Mouse (Mus musculus): ENCODE results near the gene Nrp2. TPM values are rescaled to one million over a fixed set of nuclear protein-coding genes. Genes with fewer than 3 reads are reported as not detected.

Gene Nrp2
- polyA plus RNA-seq, 1 experiment from 2014 or later = 6.2 TPM

GRCm38 (mm10) chr1:62787546-62787945 lies 84.5 kb downstream of the Nrp2 start:
- no peak overlapping the region for H3K9ac ChIP-seq (ENCODE audit: low read depth, low read length)
- no peaks in the 10 kb centered on the region for H3K9me3 ChIP-seq (ENCODE audit: control insufficient read depth, low read length)
- WGBS = 82% methylated on average over 10 of the region's 10 CpGs
- DNase-seq (ENCODE audit: low spot score) (no peak), ATAC-seq (replicated peaks; ENCODE audit: low FRiP score) (no peak)
- 0 out of 2 replicates have a peak, but pooled peaks cover 6% of the 10 kb centered on the region for H3K27me3 ChIP-seq (replicated peaks; ENCODE audit: control insufficient read depth, insufficient read depth, low read length)
- no peaks in the 10 kb centered on the region for H3K36me3 ChIP-seq (ENCODE audit: control insufficient read depth, insufficient read depth, low read length)
- H3K27ac ChIP-seq (ENCODE audit: low read depth, low read length) = no peak overlapping the region
- H3K4me3 ChIP-seq (ENCODE audit: low read depth, low read length) = no peak overlapping the region
- H3K4me1 ChIP-seq (replicated peaks; ENCODE audit: control insufficient read depth, insufficient read depth, low read length) = no peaks in the 10 kb centered on the region
- no peak overlapping the region for H3K4me2 ChIP-seq

DNA sequence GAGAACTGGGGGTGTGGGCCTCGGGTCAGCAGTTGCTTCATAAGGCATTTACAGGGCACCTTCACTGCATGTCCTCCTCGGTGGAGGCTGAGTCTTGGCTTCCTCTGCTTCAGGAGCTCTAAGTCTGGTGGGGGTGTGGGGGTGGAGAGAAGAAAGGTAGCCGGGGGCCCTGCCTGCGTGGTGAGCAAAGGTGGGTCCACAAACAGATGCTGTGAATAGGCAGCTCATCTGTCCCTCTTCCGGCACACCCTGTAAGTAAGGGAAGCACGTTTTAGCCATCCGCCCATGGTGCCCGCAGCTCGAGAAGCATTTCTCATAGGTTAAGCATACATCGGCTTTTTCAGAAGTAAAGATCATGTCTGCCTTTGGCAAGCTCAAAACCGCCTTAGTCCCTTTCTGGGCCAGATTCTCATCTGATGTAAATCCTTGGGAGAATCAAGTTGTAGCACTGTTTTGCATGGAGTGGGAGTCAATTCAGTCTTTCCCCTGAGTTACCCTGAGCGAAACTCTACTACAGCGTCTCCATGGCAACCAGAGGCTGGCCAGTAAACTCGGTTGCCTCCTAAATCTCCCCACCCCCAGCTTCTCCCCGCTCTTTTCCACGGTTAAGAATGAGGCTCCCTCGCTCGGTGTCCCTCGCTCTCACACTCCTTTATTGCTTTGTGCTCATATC lies 91.3 kb downstream of the Nrp2 start:
- no peak overlapping the region for H3K9ac ChIP-seq (ENCODE audit: low read depth, low read length)
- no peak for DNase-seq (ENCODE audit: low spot score)
- no peaks in the 10 kb centered on the region for H3K9me3 ChIP-seq (ENCODE audit: control insufficient read depth, low read length)
- no peaks in the 10 kb centered on the region for H3K4me1 ChIP-seq (replicated peaks; ENCODE audit: control insufficient read depth, insufficient read depth, low read length)
- no peaks in the 10 kb centered on the region for H3K36me3 ChIP-seq (ENCODE audit: control insufficient read depth, insufficient read depth, low read length)
- 46% methylated on average over 19 of the region's 19 CpGs for WGBS
- H3K27ac ChIP-seq (ENCODE audit: low read depth, low read length) = no peak overlapping the region
- H3K4me3 ChIP-seq (ENCODE audit: low read depth, low read length) = no peak overlapping the region
- no peak for ATAC-seq (replicated peaks; ENCODE audit: low FRiP score)
- peak overlapping the region; percentile 13; the same call in 1 of the 2 replicates for H3K4me2 ChIP-seq
- H3K27me3 ChIP-seq (replicated peaks; ENCODE audit: control insufficient read depth, insufficient read depth, low read length) = peaks cover 2% of the 10 kb centered on the region; the same call in 1 of the 2 replicates

DNA sequence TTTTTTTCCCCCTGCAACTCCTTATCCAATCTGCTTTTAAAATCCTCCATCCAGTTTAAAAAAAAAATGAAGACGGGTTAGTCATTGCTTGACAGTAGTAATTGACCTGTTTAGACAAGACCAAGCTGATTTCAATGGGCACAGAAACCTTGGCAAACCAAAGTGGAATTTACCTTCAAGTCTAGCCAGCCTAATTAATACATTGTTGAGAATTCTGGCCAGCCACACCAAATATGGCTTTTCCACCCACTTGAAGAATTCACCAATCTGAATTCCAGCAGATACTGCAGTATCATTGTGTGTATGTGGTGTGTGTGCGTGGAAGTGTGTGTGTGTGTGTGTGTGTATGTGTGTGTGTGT lies 91.8 kb downstream of the Nrp2 start:
- Histone ChIP-seq H3K4me3 (ENCODE audit: low read depth, low read length) (no peak overlapping the region), H3K36me3 (ENCODE audit: control insufficient read depth, insufficient read depth, low read length) (no peaks in the 10 kb centered on the region), H3K4me2 (peak overlapping the region; percentile 13; the same call in 1 of the 2 replicates), H3K27me3 (replicated peaks; ENCODE audit: control insufficient read depth, insufficient read depth, low read length) (peaks cover 2% of the 10 kb centered on the region; the same call in 1 of the 2 replicates), H3K9me3 (ENCODE audit: control insufficient read depth, low read length) (no peaks in the 10 kb centered on the region), H3K4me1 (replicated peaks; ENCODE audit: control insufficient read depth, insufficient read depth, low read length) (peaks cover 4% of the 10 kb centered on the region), H3K9ac (ENCODE audit: low read depth, low read length) (no peak overlapping the region), H3K27ac (ENCODE audit: low read depth, low read length) (no peak overlapping the region)
- 68% methylated on average over 2 of the region's 2 CpGs for WGBS
- DNase-seq (ENCODE audit: low spot score) (no peak), ATAC-seq (replicated peaks; ENCODE audit: low FRiP score) (no peak)

DNA sequence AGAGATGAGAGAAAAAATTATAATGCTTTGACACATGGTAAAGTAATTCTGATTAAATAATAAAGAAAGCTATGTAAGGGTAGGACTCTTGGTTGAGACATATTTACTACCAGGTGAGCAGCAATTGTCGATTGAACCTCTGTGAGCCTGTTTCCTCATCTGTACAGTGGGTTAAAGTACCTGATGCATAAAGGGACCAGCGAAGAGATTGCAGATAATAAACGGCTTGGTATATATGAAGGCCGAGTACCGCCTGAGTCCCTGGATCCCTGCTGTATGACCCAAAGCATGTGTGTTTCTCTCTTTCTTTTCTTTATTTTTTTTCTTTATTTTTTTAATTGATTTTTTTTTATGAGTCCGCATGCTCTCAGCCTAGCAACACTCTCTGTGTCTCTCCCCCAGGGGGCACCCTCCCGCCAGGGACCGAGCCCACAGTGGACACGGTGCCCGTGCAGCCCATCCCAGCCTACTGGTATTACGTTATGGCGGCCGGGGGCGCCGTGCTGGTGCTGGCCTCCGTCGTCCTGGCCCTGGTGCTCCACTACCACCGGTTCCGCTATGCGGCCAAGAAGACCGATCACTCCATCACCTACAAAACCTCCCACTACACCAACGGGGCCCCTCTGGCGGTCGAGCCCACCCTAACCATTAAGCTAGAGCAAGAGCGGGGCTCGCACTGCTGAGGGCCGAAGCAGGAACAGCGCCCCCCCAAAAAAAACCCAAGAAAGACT lies 92.4 kb downstream of the Nrp2 start:
- H3K27ac ChIP-seq (ENCODE audit: low read depth, low read length) = no peak overlapping the region
- ATAC-seq (replicated peaks; ENCODE audit: low FRiP score) (no peak; the same call in 1 of the 2 replicates), DNase-seq (ENCODE audit: low spot score) (peak; percentile 58)
- H3K4me3 ChIP-seq (ENCODE audit: low read depth, low read length) = peak overlapping the region; percentile 36
- H3K4me2 ChIP-seq = peak overlapping the region; percentile 57
- H3K9ac ChIP-seq (ENCODE audit: low read depth, low read length) = no peak overlapping the region
- H3K9me3 ChIP-seq (ENCODE audit: control insufficient read depth, low read length) = no peaks in the 10 kb centered on the region
- H3K36me3 ChIP-seq (ENCODE audit: control insufficient read depth, insufficient read depth, low read length) = no peaks in the 10 kb centered on the region
- 43% methylated on average over 28 of the region's 28 CpGs for WGBS
- H3K4me1 ChIP-seq (replicated peaks; ENCODE audit: control insufficient read depth, insufficient read depth, low read length) = peaks cover 6% of the 10 kb centered on the region
- H3K27me3 ChIP-seq (replicated peaks; ENCODE audit: control insufficient read depth, insufficient read depth, low read length) = peaks cover 2% of the 10 kb centered on the region; the same call in 1 of the 2 replicates

DNA sequence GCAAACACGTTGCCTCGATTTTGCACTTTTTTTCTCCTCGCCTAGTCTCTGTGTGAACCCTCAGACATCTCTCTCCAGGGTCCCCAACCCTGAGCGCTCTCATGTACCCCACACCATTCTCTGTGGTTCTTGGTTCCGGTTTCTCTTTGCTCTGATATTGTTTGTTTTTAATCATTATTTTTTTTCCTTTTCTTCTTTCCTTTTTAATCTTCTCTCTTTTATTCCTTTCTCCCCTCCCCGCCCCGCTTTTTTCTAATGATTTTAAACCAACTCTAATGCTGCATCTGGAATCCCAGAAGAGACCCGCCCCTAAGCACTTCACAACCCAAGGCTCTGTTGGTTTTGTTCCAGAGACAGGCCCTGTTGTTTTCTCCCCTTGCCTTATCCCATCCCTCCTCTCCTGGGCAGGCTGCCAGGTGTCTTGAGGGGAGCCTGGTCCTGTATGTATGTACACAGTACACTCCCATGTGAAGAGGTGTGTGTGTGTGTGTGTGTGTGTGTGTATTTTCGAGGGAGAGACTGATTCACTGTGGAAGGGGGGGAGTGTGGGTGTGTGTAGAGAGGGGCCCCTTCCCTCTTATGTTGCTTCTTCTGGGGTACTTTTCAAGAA lies 93.1 kb downstream of the Nrp2 start:
- Histone ChIP-seq H3K9ac (ENCODE audit: low read depth, low read length) (no peak overlapping the region), H3K4me1 (replicated peaks; ENCODE audit: control insufficient read depth, insufficient read depth, low read length) (peaks cover 13% of the 10 kb centered on the region), H3K27me3 (replicated peaks; ENCODE audit: control insufficient read depth, insufficient read depth, low read length) (peaks cover 2% of the 10 kb centered on the region; the same call in 1 of the 2 replicates), H3K9me3 (ENCODE audit: control insufficient read depth, low read length) (no peaks in the 10 kb centered on the region), H3K4me3 (ENCODE audit: low read depth, low read length) (peak overlapping the region; percentile 36), H3K36me3 (ENCODE audit: control insufficient read depth, insufficient read depth, low read length) (no peaks in the 10 kb centered on the region), H3K4me2 (peak overlapping the region; percentile 57), H3K27ac (ENCODE audit: low read depth, low read length) (no peak overlapping the region)
- ATAC-seq (replicated peaks; ENCODE audit: low FRiP score) = no peak
- DNase-seq (ENCODE audit: low spot score) = no peak
- WGBS = 68% methylated on average over 9 of the region's 9 CpGs

- 61% methylated on average over 4 of the region's 4 CpGs for WGBS
- Histone ChIP-seq H3K9ac (ENCODE audit: low read depth, low read length) (no peak overlapping the region), H3K36me3 (ENCODE audit: control insufficient read depth, insufficient read depth, low read length) (no peaks in the 10 kb centered on the region), H3K4me2 (no peak overlapping the region), H3K9me3 (ENCODE audit: control insufficient read depth, low read length) (no peaks in the 10 kb centered on the region), H3K4me1 (replicated peaks; ENCODE audit: control insufficient read depth, insufficient read depth, low read length) (peaks cover 26% of the 10 kb centered on the region), H3K27me3 (replicated peaks; ENCODE audit: control insufficient read depth, insufficient read depth, low read length) (no peaks in the 10 kb centered on the region), H3K27ac (ENCODE audit: low read depth, low read length) (peak overlapping the region; percentile 54; the same call in 1 of the 2 replicates), H3K4me3 (ENCODE audit: low read depth, low read length) (no peak overlapping the region)
- DNase-seq (ENCODE audit: low spot score) = no peak
- no peak for ATAC-seq (replicated peaks; ENCODE audit: low FRiP score)
These were observed 96.3 kb downstream of the Nrp2 start for GRCm38 (mm10) chr1:62799427-62799826.

- H3K9me3 ChIP-seq (ENCODE audit: control insufficient read depth, low read length) = no peaks in the 10 kb centered on the region
- no peaks in the 10 kb centered on the region for H3K27me3 ChIP-seq (replicated peaks; ENCODE audit: control insufficient read depth, insufficient read depth, low read length)
- no peak overlapping the region for H3K4me3 ChIP-seq (ENCODE audit: low read depth, low read length)
- peak overlapping the region; percentile 80 for H3K27ac ChIP-seq (ENCODE audit: low read depth, low read length)
- no peaks in the 10 kb centered on the region for H3K36me3 ChIP-seq (ENCODE audit: control insufficient read depth, insufficient read depth, low read length)
- peaks cover 26% of the 10 kb centered on the region for H3K4me1 ChIP-seq (replicated peaks; ENCODE audit: control insufficient read depth, insufficient read depth, low read length)
- ATAC-seq (replicated peaks; ENCODE audit: low FRiP score) = peak; percentile 97
- peak; percentile 47 for DNase-seq (ENCODE audit: low spot score)
- WGBS = 42% methylated on average over 5 of the region's 5 CpGs
- H3K9ac ChIP-seq (ENCODE audit: low read depth, low read length) = no peak overlapping the region
- peak overlapping the region; percentile 19; the same call in 1 of the 2 replicates for H3K4me2 ChIP-seq
These were observed 97.3 kb downstream of the Nrp2 start for GRCm38 (mm10) chr1:62800351-62800750.

- no peaks in the 10 kb centered on the region for H3K27me3 ChIP-seq (replicated peaks; ENCODE audit: control insufficient read depth, insufficient read depth, low read length)
- no peak overlapping the region for H3K9ac ChIP-seq (ENCODE audit: low read depth, low read length)
- no peak for DNase-seq (ENCODE audit: low spot score)
- H3K9me3 ChIP-seq (ENCODE audit: control insufficient read depth, low read length) = no peaks in the 10 kb centered on the region
- no peak overlapping the region for H3K4me3 ChIP-seq (ENCODE audit: low read depth, low read length)
- H3K27ac ChIP-seq (ENCODE audit: low read depth, low read length) = no peak overlapping the region
- ATAC-seq (replicated peaks; ENCODE audit: low FRiP score) = no peak
- H3K4me1 ChIP-seq (replicated peaks; ENCODE audit: control insufficient read depth, insufficient read depth, low read length) = peaks cover 26% of the 10 kb centered on the region
- no peaks in the 10 kb centered on the region for H3K36me3 ChIP-seq (ENCODE audit: control insufficient read depth, insufficient read depth, low read length)
- WGBS = 72% methylated on average over 4 of the region's 4 CpGs
- no peak overlapping the region for H3K4me2 ChIP-seq
These were observed 98.3 kb downstream of the Nrp2 start for GRCm38 (mm10) chr1:62801429-62801828.

Data from liver, embryonic 11.5 days (tissue).